Mouse (Mus musculus) ES-E14 (cell line): ENCODE data around the gene Krt15.

ENCODE experiments used
- HCFC1 ChIP-seq: IDR thresholded peaks from 2 replicates; pipeline ENCODE4 v1.6.1; 2012; ENCODE audit warnings: low read length, inconsistent platforms, borderline replicate concordance; ENCODE audit not compliant: insufficient read depth
- MAFK ChIP-seq: IDR thresholded peaks from 2 replicates; pipeline ENCODE4 v1.6.1; 2014; ENCODE audit warnings: mild to moderate bottlenecking, low read depth, low read length, inconsistent platforms; ENCODE audit not compliant: insufficient read depth
- ZC3H11A ChIP-seq: IDR thresholded peaks from 2 replicates; pipeline ENCODE4 v1.6.1; 2012; ENCODE audit warnings: low read depth, mild to moderate bottlenecking, inconsistent platforms, low read length, borderline replicate concordance
- ZNF384 ChIP-seq: IDR thresholded peaks from 2 replicates; pipeline ENCODE4 v1.6.1; 2012; ENCODE audit warnings: low read depth, low read length, inconsistent platforms

- TF ChIP-seq ZNF384 (no peak), HCFC1 (no peak), MAFK (no peak), ZC3H11A (no peak)
Observed at GRCm38 (mm10) chr11:100164392-100164791, 28.7 kb upstream of the Krt15 start.
